Mouse (Mus musculus): ENCODE data around the gene Exosc3. TPM values are rescaled to one million over a fixed set of nuclear protein-coding genes. Genes with fewer than 3 reads are reported as not detected.

Exosc3 gene
- 32.6 and 67.0 TPM in 2 replicates for polyA plus RNA-seq (2012; ENCODE audit: low replicate concordance)

GRCm38 (mm10) chr4:45342286-45343155 lies at the start of gene Exosc3:
Gene Exosc3 (minus strand): TSS chr4:45342732.

GRCm38 (mm10) chr4:45341669-45342249 lies 773 bp downstream of the Exosc3 start, which contains the start of gene Dcaf10:
Gene Dcaf10 (plus strand): TSS chr4:45342101.

GRCm38 (mm10) chr4:45296662-45297564 lies 45.6 kb downstream of the Exosc3 start, which contains the start of gene Trmt10b:
Gene Trmt10b (plus strand): TSS chr4:45297127.

Other genes starting within 250 kb of the Exosc3 start
- 31.6 and 54.4 TPM in 2 replicates for gene Tomm5, start 234.6 kb downstream of the Exosc3 start, polyA plus RNA-seq (2012; ENCODE audit: low replicate concordance)
- 0.05 and 0.20 TPM in 2 replicates for gene Frmpd1, start 157.9 kb downstream of the Exosc3 start, polyA plus RNA-seq (2012; ENCODE audit: low replicate concordance)
- gene Trmt10b, start 45.6 kb downstream of the Exosc3 start, polyA plus RNA-seq (2012; ENCODE audit: low replicate concordance): 1.1 and 2.0 TPM in 2 replicates
- gene Dcaf10, start 631 bp downstream of the Exosc3 start, polyA plus RNA-seq (2012; ENCODE audit: low replicate concordance): 20.3 and 52.3 TPM in 2 replicates
- 7.4 and 43.3 TPM in 2 replicates for gene Slc25a51, start 66.0 kb upstream of the Exosc3 start, polyA plus RNA-seq (2012; ENCODE audit: low replicate concordance)
- 3.5 and 8.8 TPM in 2 replicates for gene Shb, start 189.7 kb upstream of the Exosc3 start, polyA plus RNA-seq (2012; ENCODE audit: low replicate concordance)